Mouse (Mus musculus): ENCODE results near the gene Gm21190. TPM values are rescaled to one million over a fixed set of nuclear protein-coding genes. Genes with fewer than 3 reads are reported as not detected.
"Not testable (repeated sequence)": the region's sequence is repeated elsewhere in the genome, so short reads cannot be mapped to it uniquely, and the experiment has no call there.

Gm21190 gene
- polyA plus RNA-seq, 1 experiment from 2014 or later: not detected

GRCm38 (mm10) chr5:15484616-15485015, 44.4 kb downstream of the Gm21190 start:
- H3K27ac ChIP-seq (replicated peaks in 1 of 2; ENCODE audit: control insufficient read depth in 1 of 2, insufficient read depth in 1 of 2, low read depth in 2 of 2, low read length in 2 of 2); H3K36me3 ChIP-seq (ENCODE audit: control insufficient read depth, insufficient read depth, low read length); H3K9me3 ChIP-seq (ENCODE audit: control insufficient read depth, low read length); H3K4me1 ChIP-seq (ENCODE audit: control insufficient read depth in 2 of 2, insufficient read depth in 2 of 2, low read length in 2 of 2); ATAC-seq (ENCODE audit: insufficient number of reproducible peaks, insufficient read depth, low FRiP score, low read depth); H3K27me3 ChIP-seq (ENCODE audit: control insufficient read depth, insufficient read depth, low read length); H3K4me2 ChIP-seq (ENCODE audit: low read length); H3K4me3 ChIP-seq (ENCODE audit: control insufficient read depth in 1 of 2, insufficient read depth in 1 of 2, low read depth in 1 of 2, low read length in 2 of 2); H3K9ac ChIP-seq (ENCODE audit: low read length): not testable (repeated sequence)
- 17% methylated on average over 2 of the region's 2 CpGs for WGBS

- H3K9ac ChIP-seq (ENCODE audit: low read length); ATAC-seq (ENCODE audit: insufficient number of reproducible peaks, insufficient read depth, low FRiP score, low read depth); H3K27ac ChIP-seq (replicated peaks in 1 of 2; ENCODE audit: control insufficient read depth in 1 of 2, insufficient read depth in 1 of 2, low read depth in 2 of 2, low read length in 2 of 2); H3K4me3 ChIP-seq (ENCODE audit: control insufficient read depth in 1 of 2, insufficient read depth in 1 of 2, low read depth in 1 of 2, low read length in 2 of 2); H3K36me3 ChIP-seq (ENCODE audit: control insufficient read depth, insufficient read depth, low read length); H3K27me3 ChIP-seq (ENCODE audit: control insufficient read depth, insufficient read depth, low read length); H3K4me1 ChIP-seq (ENCODE audit: control insufficient read depth in 2 of 2, insufficient read depth in 2 of 2, low read length in 2 of 2); H3K9me3 ChIP-seq (ENCODE audit: control insufficient read depth, low read length); H3K4me2 ChIP-seq (ENCODE audit: low read length): not testable (repeated sequence)
- 43% methylated on average over 4 of the region's 4 CpGs for WGBS
Measured at GRCm38 (mm10) chr5:15483576-15483975, 45.4 kb downstream of the Gm21190 start.

- H3K36me3 ChIP-seq (ENCODE audit: control insufficient read depth, insufficient read depth, low read length); H3K4me2 ChIP-seq (ENCODE audit: low read length); H3K9ac ChIP-seq (ENCODE audit: low read length); H3K4me1 ChIP-seq (ENCODE audit: control insufficient read depth in 2 of 2, insufficient read depth in 2 of 2, low read length in 2 of 2); H3K27me3 ChIP-seq (ENCODE audit: control insufficient read depth, insufficient read depth, low read length); ATAC-seq (ENCODE audit: insufficient number of reproducible peaks, insufficient read depth, low FRiP score, low read depth); H3K4me3 ChIP-seq (ENCODE audit: control insufficient read depth in 1 of 2, insufficient read depth in 1 of 2, low read depth in 1 of 2, low read length in 2 of 2); H3K27ac ChIP-seq (replicated peaks in 1 of 2; ENCODE audit: control insufficient read depth in 1 of 2, insufficient read depth in 1 of 2, low read depth in 2 of 2, low read length in 2 of 2): not testable (repeated sequence)
- WGBS: 46% methylated on average over 2 of the region's 2 CpGs
- peaks cover 12% of the 10 kb centered on the region for H3K9me3 ChIP-seq (ENCODE audit: control insufficient read depth, low read length)
Measured at GRCm38 (mm10) chr5:15482815-15483214, 46.2 kb downstream of the Gm21190 start.

GRCm38 (mm10) chr5:15476423-15476822, 52.6 kb downstream of the Gm21190 start, which contains the start of gene Gm21149:
TSS of gene Gm21149 (minus strand) at chr5:15476523.
- not testable (repeated sequence) for ATAC-seq (ENCODE audit: insufficient number of reproducible peaks, insufficient read depth, low FRiP score, low read depth); H3K36me3 ChIP-seq (ENCODE audit: control insufficient read depth, insufficient read depth, low read length); H3K4me3 ChIP-seq (ENCODE audit: control insufficient read depth in 1 of 2, insufficient read depth in 1 of 2, low read depth in 1 of 2, low read length in 2 of 2); H3K9ac ChIP-seq (ENCODE audit: low read length); H3K27me3 ChIP-seq (ENCODE audit: control insufficient read depth, insufficient read depth, low read length); H3K4me1 ChIP-seq (ENCODE audit: control insufficient read depth in 2 of 2, insufficient read depth in 2 of 2, low read length in 2 of 2); H3K4me2 ChIP-seq (ENCODE audit: low read length); H3K27ac ChIP-seq (replicated peaks in 1 of 2; ENCODE audit: control insufficient read depth in 1 of 2, insufficient read depth in 1 of 2, low read depth in 2 of 2, low read length in 2 of 2)
- peaks cover 17% of the 10 kb centered on the region for H3K9me3 ChIP-seq (ENCODE audit: control insufficient read depth, low read length)
- WGBS: 63% methylated on average over 1 of the region's 1 CpGs

Other genes with a start within 250 kb of the Gm21190 start
- gene Gm21149, start 52.7 kb downstream of the Gm21190 start, polyA plus RNA-seq (2014; fragmentation: Nextera tagmentation; extraction: Ambion mirVana): 0.36 and 0.69 TPM in 2 replicates
- 0.35 TPM in 1 of 2 replicates, not detected in the other for gene Gm21083, start 48.1 kb upstream of the Gm21190 start, polyA plus RNA-seq (2014; fragmentation: Nextera tagmentation; extraction: Ambion mirVana)
- gene Speer4d, start 89.8 kb upstream of the Gm21190 start, polyA plus RNA-seq (2014; fragmentation: Nextera tagmentation; extraction: Ambion mirVana): not detected in 2 replicates
- gene 4930572O03Rik, start 127.8 kb upstream of the Gm21190 start, polyA plus RNA-seq (2014; fragmentation: Nextera tagmentation; extraction: Ambion mirVana): not detected in 2 replicates
- gene Speer4c, start 185.0 kb upstream of the Gm21190 start, polyA plus RNA-seq (2014; fragmentation: Nextera tagmentation; extraction: Ambion mirVana): not detected in 2 replicates

Measured in heart, embryonic 14.5 days (tissue).